Mouse (Mus musculus) cerebellum, adult (tissue): Measurements from ENCODE around the gene Slk.

ENCODE experiments used
- ATAC-seq: cut with Nextera tagmentation; 2 replicates; pipeline ENCODE4 v1.9.2; 2017; ENCODE audit warnings: mild to moderate bottlenecking, moderate library complexity, mixed read lengths; ENCODE audit not compliant: insufficient number of reproducible peaks, low FRiP score, low TSS enrichment

Slk gene

GRCm38 (mm10) chr19:47650366-47651159 is 71.1 kb downstream of the Slk start:
- ATAC-seq, result no peak

- ATAC-seq, result no peak
These were observed 71.6 kb downstream of the Slk start for GRCm38 (mm10) chr19:47651160-47651480.

GRCm38 (mm10) chr19:47652255-47652654 is 72.8 kb downstream of the Slk start:
- no peak for ATAC-seq

GRCm38 (mm10) chr19:47653173-47653572 is 73.7 kb downstream of the Slk start:
- no peak for ATAC-seq

GRCm38 (mm10) chr19:47654896-47655295 is 75.4 kb downstream of the Slk start:
- ATAC-seq, result no peak

- 0 out of 2 replicates have a peak, but pooled peaks have one; percentile 59 for ATAC-seq
These were observed 79.5 kb downstream of the Slk start for GRCm38 (mm10) chr19:47658914-47659535.

GRCm38 (mm10) chr19:47659765-47660408 is 80.4 kb downstream of the Slk start:
- ATAC-seq, result no peak

- ATAC-seq, result no peak
These were observed 88.1 kb downstream of the Slk start for GRCm38 (mm10) chr19:47667601-47668000.

GRCm38 (mm10) chr19:47668399-47668798 is 88.9 kb downstream of the Slk start:
- ATAC-seq, result peak; percentile 83

- no peak for ATAC-seq
These were observed 94.9 kb downstream of the Slk start for GRCm38 (mm10) chr19:47674419-47674818.

GRCm38 (mm10) chr19:47678675-47679074 is 99.2 kb downstream of the Slk start:
- ATAC-seq, result no peak

- no peak for ATAC-seq
These were observed 110.1 kb downstream of the Slk start for GRCm38 (mm10) chr19:47689592-47689991.

- ATAC-seq, result no peak
These were observed 112.5 kb downstream of the Slk start, which contains the start of gene Col17a1 for GRCm38 (mm10) chr19:47691994-47692393. TSS of gene Col17a1 (minus strand) at chr19:47692094.
